Mouse (Mus musculus) cerebral cortex, adult 2 months (tissue): Measurements from ENCODE around the gene Tmem82.

Experiments used
- WGBS: fragments of 180-500 bp; shearing (Covaris S2); methylation state at CpG from one replicate; pipeline ENCODE4 v1.1.7; 2018; 5-methylcytosine and 5-hydroxymethylcytosine counted together

Tmem82 gene

DNA sequence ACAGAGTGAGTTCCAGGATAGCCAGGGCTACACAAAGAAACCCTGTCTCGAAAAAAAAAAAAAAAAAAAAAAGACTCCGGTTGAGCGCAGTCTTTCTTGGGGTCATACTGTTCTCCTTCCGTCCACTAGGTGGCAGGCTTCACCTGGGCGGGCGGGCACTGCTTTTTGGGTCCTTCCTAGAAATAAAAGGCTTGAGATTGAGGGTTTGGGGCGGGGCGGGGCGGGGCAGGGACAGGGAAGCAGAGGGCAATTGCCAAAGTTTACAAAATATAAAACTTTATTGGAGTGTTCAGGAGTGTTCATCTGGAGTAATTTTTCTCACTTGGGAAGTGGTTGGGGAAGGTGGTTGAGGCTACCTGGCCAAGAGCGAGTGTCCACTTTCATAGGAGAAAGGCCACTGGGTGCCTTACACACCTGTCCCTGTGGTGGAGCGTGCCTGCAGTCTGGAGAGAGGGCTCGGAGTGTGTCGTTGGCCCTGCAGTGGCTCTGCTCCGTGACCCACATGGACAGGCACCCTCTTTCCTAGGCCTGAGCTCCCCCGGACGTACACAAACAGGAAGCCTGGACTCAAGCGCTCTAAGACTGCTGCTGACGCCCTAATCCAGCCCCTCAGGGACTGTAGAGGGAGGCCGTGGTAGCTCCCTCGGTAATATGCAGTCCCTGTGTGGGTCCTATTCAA, at the start of gene Tmem82:
TSS of gene Tmem82 (minus strand) at position 69 of the 679 bp plus-strand sequence.
- WGBS: 31% methylated on average over 20 of the region's 20 CpGs

DNA sequence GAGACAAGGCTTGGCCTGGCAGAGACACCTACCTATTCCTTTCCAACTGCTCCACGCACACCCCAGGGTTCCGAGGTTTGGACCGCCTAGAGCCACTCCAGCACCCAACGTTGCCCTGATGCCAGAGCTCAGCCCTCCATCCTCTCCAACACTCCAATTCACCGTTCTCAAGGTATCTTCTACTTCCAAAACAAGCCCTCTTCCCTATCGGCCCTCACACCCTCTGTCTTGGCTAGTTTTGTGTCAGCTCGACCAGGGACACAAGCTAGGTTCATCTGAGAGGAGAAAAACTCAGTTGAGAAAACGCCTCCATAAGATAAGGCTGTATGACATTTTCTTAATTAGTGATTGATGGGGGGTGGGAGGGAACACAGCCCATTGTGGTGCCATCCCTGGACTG, 46.4 kb upstream of the Tmem82 start, which contains the start of gene Plekhm2:
TSS of gene Plekhm2 (minus strand) at position 101 of the 400 bp plus-strand sequence.
- WGBS: 49% methylated on average over 8 of the region's 8 CpGs

DNA sequence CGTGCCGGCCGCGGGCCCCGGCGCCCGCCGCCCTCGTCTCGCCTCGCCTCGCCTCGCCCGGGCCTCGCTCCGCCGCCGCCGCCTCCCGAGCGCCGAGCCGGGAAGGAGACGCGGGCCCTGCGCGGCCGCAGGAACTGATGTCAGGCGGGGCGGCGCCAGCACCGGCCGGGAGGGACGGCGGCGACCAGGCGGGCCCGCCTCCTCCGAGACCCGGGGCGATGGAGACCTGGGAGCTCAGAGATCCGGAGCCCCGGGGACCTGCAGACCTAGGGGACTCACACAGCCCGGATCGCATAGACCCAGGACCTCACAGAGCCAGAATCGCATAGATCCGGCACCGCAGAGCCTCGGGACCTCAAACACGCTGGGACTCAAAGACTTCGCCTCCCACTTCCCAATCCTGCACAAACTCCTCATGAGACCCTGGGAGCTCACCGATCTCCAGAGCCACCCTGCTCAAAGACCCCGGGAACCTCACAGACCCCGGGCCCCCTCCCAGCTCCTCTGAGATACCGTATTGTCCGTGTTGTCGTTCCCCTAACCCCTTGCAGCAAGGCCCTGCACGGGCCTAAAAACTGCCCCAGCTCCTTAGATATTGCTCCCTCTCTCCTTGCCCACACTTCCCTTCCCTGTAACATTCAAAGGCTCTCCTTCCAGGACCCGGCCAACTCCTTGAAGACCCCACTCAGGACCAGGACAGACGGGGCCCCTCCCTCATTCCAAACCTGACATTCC, 45.7 kb upstream of the Tmem82 start:
- WGBS: 2% methylated on average over 60 of the region's 60 CpGs

DNA sequence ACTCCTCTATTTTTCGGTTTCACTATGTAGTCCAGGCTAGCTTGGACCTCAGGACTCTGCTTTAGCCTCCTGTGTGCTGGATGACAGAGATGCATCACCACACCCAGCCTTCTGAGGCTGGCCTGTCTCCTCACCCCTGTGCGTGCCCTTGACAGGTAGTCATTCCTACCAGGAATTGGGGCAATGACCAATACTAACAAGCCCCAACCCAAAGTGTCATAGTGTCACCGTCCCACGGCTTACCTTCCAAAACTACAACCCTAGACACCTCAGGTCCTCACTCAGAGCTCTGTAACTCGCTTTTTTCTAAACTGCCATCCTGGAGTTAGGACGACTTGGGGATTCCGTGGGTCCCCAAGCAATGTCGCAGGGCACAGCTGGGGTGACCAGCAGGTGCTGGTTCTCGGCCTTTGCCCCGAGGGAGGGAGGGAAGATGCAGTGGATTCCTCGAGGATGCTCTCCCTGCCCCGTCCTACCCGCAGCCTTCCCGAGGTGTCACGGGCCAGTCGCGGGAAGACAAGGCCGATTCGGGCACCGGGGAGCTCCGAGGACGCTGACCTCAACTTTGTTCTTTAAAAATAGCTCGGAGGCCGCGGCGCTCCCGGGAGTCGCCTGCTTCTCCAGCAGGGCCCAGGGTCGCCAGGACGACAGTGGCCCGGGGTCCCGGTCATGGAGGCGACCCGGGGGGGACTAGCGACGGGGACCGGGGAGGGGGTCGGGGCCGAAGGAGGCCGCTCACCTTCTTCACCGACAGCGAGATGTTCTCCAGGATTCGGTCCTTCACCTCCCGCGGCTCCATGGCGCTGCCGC, 44.9 kb upstream of the Tmem82 start:
- 3% methylated on average over 44 of the region's 47 CpGs for WGBS

DNA sequence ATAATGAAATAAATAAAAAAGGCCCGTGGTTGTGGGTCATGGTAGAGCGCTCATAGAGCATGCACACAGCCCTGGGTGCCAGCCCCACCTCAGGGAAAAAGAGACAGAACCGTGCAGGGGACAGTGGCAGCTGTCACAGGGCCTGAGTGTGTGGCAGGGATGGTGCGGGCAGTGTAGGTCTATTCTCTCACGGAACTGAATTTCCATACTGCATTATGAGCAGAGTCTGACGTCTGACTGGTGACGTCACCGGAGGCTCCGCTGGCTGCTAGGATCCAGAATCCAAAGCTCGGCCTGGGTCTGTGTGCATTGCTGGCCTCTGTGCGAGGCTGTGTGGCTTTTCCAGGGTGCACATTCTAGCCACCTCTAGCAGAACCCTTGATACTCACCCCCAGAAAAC, 42.5 kb upstream of the Tmem82 start:
- WGBS: 76% methylated on average over 11 of the region's 11 CpGs

DNA sequence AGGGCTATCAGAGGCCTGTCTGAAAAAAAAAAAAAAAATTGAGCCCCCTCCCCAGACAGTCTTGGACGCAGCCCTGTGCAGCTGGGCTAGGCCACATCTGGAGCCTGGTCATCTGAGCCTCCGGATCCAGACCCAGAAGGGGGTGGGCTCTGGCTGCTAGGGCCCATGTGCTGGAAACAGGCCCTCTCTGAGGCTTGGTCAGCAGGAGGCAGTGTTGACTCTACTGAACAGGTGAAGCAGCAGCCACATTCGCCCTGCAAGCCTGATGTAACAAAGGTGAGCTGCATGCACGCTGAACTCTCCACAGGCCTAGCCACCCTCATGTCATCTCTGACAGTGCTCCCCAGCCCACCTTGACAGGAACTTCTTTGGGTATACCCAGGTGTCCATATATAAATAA, 41.3 kb upstream of the Tmem82 start:
- WGBS: 67% methylated on average over 4 of the region's 4 CpGs

DNA sequence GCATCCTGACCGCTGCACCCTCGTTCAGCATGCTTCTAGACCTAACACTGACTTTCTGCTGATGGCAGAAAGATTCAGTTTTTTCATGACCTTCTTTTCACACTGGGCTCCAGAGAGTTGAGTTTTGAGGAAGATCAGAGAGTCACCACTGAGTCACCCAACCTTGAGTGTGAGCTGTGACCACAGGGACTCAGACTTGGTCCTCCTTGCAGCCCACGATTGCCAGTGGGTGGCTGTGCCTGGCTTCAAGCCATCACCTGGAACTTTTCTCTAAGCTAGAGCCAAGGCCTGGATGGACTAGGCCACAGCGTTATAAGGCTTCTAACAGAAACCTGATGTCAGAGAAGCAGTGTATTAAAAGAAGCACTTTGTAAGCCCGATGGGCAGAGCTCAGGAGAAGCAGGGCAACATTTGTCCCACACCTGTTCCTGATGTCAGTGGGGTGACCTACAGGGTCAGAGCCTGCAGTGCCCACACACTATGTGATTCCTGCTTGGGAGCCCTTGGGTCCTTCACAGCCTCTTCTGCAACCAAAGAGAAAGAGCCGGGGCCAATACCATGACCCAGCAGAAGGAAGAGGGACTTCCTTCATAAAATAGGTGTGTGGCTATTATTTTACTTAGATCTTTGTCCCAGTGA, 40.5 kb upstream of the Tmem82 start:
- 62% methylated on average over 6 of the region's 6 CpGs for WGBS

DNA sequence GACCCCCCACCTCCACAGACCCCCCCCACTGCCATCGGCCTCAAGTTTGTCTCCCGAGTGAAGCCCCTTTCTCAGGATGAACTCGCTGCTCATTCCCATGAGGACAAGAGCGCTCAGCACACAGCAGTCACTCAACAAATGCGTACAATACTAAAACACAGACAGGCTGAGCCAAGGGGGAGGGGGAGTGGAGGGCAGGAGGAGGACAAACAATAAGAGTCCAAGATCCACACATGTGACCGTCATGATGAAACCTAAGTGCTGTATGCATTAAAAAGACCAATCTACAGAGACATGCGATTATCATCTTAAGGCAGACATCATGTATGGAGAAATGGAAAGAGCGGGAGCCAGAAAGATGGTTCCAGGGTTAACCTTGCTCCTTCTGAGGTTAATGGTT, 38.5 kb upstream of the Tmem82 start:
- 77% methylated on average over 8 of the region's 8 CpGs for WGBS

DNA sequence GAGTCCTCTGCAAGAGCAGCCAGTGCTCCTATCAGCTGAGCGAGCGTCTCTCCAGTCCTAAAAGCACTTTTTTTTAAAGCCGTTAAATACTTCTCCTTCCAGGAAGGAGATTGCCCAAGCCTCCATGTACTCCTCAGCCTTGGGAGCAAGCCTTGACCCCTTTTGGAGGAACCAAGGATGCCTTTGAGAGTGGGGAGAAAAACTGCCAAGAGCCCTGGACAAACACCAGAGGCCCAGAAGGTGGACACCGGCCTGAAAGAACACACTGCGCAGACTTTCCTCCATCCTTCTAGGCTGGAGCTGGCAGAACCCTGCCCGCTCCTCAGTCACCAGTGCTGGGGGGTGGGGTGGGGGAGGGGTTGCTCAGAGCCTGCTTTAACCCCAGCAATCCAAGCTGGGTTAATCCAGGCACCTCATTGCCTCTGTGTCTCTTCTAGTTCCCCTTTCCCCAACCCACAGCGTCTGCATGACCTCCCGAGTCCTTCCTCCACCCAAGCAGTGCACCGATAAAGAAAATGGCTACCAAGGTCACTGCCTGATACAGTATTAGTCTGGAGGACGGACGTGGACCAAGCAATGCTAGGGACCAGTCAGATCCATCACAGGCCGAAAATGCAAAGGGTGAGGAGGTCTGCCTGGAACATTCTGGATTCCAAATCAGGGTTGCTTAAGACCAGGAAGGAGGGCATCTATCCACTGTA, 37.6 kb upstream of the Tmem82 start:
- WGBS: 69% methylated on average over 12 of the region's 12 CpGs

DNA sequence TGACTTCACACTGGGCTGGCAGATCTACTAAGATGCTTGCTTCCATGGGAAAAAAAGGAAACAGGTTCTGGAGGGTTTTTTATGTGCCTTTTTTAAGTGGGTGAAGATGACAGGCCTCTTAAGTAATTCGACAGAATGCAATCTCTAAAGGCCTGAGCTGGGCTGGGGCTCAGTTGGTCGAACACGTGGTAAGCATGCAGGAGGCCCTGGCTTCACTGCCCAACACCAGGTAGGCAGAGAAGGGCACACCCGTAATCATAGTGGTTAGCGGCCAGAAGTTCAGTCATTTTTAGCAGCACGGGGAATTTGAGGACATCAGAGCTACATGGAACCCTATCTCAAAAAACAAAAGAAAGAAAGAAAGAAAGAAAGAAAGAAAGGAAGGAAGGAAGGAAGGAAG, 36.1 kb upstream of the Tmem82 start:
- 66% methylated on average over 6 of the region's 6 CpGs for WGBS

DNA sequence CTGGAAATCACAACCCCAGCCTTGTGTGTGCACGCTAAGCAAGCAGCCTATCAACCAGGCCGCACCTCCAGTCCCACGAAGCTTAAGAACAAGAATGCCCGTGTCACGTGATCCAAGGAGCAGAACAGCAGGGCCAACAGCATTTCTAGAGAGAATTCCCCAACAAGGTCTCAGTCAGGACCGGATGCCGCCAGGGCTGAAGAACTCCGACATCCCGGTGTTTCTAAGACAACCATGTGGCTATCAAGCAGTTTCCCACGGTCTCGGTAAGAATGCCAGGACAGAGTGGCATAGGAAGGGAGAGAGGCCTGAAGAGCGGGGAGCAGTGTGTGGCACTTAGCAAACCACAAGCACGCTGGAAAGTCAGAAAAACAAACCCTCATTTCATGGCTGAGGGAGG, 35.4 kb upstream of the Tmem82 start:
- WGBS: 62% methylated on average over 13 of the region's 13 CpGs

DNA sequence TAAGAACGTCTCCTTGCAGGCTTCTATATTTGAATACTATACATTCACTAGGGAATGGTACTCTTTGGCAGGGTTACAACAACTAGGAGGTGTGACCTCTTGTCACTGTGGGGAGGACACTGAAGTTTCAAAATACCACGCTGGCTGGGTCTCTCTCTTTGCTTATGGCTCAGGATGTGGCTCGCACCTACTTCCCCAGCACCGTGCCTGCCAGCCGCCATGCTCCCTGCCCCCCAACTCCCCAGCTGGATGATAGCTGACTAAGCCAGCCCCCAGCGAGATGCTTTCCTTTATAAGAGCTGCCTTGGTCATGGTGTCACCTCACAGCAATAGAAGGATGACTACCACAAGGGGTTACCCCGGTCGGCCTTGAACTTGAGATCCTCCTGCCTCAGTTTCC, 34.6 kb upstream of the Tmem82 start:
- 67% methylated on average over 8 of the region's 8 CpGs for WGBS

DNA sequence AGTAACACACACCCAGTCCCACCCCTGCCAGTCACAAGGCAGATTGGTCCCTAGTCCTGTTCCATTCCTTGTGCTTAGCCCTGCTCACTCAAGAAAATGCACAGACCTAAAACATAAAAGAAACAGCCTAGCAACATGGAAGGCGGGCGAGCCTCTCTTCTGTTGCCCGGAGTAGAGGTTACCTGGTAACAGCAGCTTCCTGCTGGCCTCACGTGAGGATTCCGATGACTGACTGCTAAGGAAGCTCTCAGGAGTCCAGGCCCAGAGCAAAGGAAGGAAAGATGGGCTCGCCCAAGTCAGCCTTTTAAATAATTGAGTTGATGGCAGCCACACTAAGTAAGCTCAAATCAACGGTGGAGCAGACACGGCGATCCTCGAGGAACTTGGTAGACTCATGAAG, 33.5 kb upstream of the Tmem82 start:
- WGBS: 85% methylated on average over 10 of the region's 10 CpGs

DNA sequence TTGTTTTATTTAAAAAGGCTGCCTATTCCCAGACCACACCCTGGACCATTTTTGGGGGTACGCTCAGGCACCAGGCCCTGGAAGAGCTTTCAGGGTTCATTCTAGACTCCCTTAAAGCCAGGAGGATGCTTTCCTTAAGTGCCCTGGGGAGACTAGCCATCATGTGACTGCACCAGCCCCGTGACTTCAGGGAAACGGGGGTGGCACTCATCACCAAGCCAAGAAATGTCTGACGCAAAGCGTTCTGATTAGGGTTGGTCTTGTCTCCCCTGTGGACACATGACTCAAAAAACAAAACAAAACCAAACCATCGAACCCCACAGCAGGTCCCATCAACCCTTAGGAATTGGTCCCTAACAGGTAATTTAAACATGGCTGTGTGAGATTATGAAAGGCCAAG, 32.9 kb upstream of the Tmem82 start:
- whole genome bisulfite sequencing: 58% methylated on average over 6 of the region's 6 CpGs

DNA sequence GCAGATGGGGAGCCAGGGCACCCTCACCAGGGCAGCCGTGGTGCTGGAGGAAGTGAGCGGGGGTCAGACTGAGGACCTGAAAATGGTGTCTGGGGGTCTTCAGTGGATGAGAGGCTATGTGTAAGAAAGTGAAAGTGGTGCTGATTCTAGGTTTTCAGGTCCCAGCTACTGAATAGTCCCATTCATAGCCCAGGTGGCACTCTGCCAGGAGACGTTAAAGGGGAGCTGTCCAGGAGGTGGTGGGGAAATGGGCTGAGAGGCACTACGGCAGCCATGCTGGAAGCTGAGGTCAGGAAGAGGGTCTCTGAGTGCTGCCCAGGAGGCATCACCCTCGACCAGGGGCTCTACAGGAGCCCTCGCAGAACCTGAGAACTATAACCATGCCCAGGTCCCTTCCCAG, 30.8 kb upstream of the Tmem82 start:
- WGBS: 58% methylated on average over 6 of the region's 6 CpGs

DNA sequence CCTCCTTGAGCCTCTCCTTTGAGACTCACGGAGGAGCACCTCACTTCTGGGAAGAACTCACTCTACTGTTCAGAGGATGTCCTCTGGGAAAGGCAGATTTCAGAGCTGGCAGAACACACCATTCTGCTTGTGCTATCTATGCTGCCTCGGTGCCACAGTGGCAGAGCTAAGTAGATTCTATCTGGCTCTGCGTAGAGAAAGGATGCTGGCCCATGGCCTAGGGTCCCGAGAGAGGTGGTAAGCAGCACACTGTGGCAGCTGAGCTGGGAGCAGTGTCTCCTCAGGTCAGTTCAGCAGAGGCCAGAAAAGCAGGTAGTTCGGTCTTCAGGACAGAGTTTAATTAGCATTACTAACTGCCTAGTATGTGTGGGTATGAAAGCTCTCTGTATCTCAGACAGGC, 29.8 kb upstream of the Tmem82 start:
- WGBS: 61% methylated on average over 5 of the region's 5 CpGs

DNA sequence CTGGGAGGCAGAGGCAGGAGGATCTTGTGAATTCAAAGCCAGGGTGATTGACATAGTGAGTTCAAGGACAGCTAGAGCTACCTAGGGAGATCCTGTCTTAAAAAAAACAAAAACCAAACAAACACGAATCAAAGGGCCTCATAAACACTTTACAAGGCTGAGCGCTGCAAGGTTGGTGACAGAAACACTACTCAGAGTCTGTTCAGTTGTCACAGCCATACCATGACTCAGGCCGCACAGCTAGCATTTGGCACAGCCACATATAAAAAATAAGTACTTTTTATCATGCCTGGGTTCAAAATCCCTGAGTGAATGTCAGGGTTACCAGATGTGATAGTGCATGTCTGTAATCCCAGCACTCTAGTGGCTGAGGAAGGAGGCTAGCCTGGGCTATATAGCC, 28.8 kb upstream of the Tmem82 start:
- WGBS: 80% methylated on average over 3 of the region's 3 CpGs

DNA sequence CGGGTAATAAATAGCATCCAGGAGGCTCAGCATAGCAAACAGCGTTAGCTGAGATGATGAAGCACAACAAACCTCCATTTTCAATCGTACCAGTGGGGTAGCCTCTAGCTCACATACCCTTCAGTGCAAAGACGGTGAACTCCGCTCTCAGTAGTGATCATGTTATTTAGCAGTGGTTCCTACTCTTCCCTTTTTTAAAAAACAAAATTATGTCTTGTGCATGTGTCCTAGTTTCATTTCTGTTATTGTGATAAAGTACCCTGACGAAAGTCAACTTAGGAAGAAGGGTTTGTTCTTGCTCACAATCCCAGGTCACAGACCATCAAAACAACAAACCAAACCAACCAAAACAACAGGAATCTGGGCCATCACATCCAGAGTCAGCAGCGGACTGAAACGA, 27.6 kb upstream of the Tmem82 start:
- WGBS: 87% methylated on average over 8 of the region's 8 CpGs

DNA sequence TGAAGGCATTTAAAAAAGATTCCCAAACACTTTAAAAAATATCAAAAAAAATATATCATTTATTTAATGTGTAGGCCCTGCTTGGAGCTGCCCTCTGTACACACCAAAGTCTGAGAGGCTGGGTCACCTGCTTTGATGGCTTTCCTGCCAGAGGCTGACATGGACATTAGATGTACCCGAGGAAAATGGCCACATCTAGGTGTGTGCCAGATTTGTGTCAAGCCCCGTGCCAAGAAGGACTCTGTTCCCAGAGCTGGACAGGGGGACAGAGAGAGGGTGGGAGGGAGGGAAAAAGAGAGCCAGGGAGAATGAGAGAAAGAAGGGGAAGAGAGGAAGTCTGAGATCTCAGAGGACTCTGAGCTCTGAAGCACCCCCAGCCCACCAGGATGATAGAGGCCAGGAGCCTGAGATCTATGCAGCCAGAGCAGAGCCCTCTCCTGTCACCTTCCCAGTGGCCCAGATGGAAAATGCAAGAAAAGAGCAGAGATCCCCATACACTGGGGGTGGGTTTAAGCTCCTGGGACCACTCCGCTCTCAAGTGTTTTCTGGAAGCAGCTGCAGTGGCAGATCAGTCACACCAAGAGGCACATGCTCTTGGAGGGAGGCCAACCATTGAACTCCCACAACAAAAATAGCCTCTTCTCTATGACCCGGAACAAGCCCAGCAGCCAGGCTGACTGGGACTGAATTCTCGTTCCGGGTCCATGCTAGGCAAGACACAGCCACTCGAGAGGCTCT, 24.9 kb upstream of the Tmem82 start:
- WGBS: 14% methylated on average over 7 of the region's 7 CpGs

DNA sequence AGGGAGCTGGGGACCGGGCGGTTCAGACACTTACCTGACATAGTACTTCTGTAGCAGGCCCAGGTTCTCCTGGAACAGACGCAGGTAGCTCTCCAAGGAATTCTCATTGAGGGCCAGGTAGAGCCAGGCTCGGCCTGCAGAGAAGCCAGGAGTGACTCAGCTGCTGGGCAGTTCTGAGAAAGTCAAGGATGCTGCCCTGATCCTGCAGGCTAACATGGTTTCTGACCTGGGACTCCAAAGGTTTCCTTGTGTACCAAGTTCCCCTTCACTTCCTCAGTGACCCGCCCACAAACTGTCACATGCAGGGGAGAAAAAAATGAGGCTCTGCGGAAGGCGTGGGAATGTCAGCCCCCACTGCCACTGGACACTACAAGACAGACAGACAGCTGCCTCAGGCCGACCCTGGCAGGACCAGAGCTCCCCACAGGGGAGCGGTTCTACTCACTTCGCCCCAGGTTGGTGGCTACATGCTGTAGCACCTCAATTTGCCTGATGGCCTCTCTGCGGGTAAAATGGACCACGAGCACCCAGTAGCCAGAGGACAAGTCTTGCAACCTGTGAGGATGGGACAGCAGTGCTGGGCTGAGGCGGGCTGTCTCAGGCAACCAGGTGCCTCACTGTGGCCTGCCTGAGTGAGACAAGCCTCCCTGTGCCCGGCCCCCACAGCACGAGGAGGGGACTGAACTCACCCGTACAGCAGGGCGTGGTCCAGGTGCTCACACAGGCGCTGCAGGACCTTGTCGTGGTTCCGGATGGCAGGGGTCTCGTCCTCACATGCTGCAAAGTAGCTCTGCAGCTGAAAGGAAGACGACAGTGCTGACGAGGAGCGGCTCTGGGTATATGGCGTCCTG, 23.8 kb upstream of the Tmem82 start:
- WGBS: 90% methylated on average over 25 of the region's 25 CpGs
